Mouse (Mus musculus): ENCODE results near the gene Gm17018. TPM values are rescaled to one million over a fixed set of nuclear protein-coding genes. Genes with fewer than 3 reads are reported as not detected.

The Gm17018 gene
- polyA plus RNA-seq, 1 experiment from 2014 or later: 29.3 TPM

DNA sequence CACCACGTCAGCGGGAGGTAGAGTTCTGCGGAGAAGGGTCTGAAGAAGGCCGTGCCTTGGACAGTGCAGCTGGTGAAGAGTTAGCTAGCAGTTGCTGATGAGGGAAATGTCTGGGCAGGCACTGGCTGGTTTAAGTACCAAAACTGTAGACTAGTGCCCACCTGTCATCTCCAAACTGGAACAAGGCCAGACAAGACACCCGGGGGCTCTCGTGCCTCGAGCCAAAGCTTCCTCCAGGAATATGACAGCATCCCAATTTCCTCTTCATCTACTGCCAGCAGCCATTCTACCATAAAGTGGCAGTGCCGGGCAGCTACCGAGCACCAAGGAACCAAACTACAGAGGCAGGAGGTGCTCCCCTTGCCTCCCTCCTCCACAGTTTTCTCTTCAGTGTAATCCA lies 32.5 kb downstream of the Gm17018 start:
- no peak overlapping the region for H3K27ac ChIP-seq
- H3K27me3 ChIP-seq: no peaks in the 10 kb centered on the region
- no peak overlapping the region for H3K9ac ChIP-seq
- no peaks in the 10 kb centered on the region for H3K9me3 ChIP-seq (replicated peaks)
- peaks cover 3% of the 10 kb centered on the region for H3K36me3 ChIP-seq
- H3K4me3 ChIP-seq: no peak overlapping the region
- no peak for ATAC-seq (replicated peaks; ENCODE audit: insufficient number of reproducible peaks, insufficient read depth, low FRiP score, low read depth)
- peaks cover 11% of the 10 kb centered on the region for H3K4me1 ChIP-seq (replicated peaks)
- H3K4me2 ChIP-seq: no peak overlapping the region
- 87% methylated on average over 9 of the region's 9 CpGs for WGBS

DNA sequence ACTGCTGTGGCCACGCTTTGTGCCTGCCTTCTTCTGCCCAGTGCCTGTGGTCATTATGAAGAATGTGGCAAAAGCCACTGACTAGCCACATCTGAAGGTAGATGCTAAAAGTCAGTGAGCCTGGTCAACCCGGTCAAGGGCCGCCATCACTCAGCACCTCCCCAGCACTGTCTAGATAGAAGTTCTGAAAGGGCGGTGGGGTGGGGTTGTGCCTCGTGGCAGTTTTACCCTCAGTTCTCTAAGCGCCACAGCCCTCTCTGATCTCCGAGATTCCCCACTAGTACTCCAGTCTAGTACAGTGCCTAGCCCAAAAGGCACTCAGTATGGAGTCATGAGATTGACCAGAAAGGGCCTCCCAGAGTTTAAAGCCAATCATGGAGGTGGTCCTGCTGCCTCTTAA lies 33.7 kb downstream of the Gm17018 start:
- Histone ChIP-seq H3K9me3 (replicated peaks) (no peaks in the 10 kb centered on the region), H3K36me3 (no peaks in the 10 kb centered on the region; the same call in 1 of the 2 replicates), H3K4me1 (replicated peaks) (peaks cover 11% of the 10 kb centered on the region), H3K4me3 (no peak overlapping the region), H3K4me2 (no peak overlapping the region), H3K27me3 (no peaks in the 10 kb centered on the region), H3K9ac (no peak overlapping the region), H3K27ac (no peak overlapping the region)
- WGBS: 84% methylated on average over 7 of the region's 7 CpGs
- no peak for ATAC-seq (replicated peaks; ENCODE audit: insufficient number of reproducible peaks, insufficient read depth, low FRiP score, low read depth)

DNA sequence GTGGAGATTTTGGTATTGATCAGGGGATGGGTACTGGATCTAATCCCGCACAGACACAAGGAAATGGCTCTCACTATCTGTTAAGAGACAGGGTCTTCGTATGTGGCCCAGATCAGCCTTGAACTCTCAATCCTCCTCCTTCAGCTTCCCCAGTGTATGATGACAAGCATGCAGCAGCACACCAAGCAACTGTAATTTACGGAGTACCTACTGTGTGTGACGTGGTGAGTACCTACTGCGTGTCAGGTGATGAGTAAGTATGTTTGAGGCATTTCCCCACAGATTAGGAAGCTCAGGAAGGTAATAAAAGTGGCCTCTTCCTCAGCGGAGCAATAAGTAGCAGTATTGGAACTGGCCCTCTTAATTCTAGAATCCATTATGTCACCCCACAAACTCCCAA lies 35.1 kb downstream of the Gm17018 start:
- no peaks in the 10 kb centered on the region for H3K9me3 ChIP-seq (replicated peaks)
- 89% methylated on average over 6 of the region's 6 CpGs for WGBS
- peaks cover 11% of the 10 kb centered on the region for H3K4me1 ChIP-seq (replicated peaks)
- no peak for ATAC-seq (replicated peaks; ENCODE audit: insufficient number of reproducible peaks, insufficient read depth, low FRiP score, low read depth)
- no peak overlapping the region for H3K4me3 ChIP-seq
- no peaks in the 10 kb centered on the region for H3K27me3 ChIP-seq
- H3K27ac ChIP-seq: no peak overlapping the region
- no peaks in the 10 kb centered on the region; the same call in 1 of the 2 replicates for H3K36me3 ChIP-seq
- no peak overlapping the region for H3K9ac ChIP-seq
- no peak overlapping the region for H3K4me2 ChIP-seq

DNA sequence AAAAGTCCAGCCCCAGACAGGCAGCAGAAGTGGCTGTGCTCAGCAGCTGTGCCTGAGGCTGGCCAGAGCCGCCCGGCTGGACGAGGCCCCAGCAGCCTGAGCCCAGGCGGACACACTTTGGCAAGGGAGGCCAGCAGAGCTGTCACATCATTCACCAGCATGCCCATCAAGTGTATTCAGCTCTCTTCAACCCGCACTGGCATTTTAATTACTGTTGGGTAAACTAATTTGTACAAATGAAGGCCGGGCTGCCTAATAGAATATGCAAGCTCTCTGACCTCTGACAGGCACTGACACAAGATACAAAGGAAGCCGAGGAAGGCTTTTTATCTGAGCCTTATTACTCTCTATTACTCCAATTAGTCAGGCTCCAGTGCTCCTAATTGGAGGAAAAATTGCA lies 35.6 kb downstream of the Gm17018 start:
- Histone ChIP-seq H3K36me3 (no peaks in the 10 kb centered on the region; the same call in 1 of the 2 replicates), H3K9me3 (replicated peaks) (no peaks in the 10 kb centered on the region), H3K4me2 (no peak overlapping the region), H3K4me1 (replicated peaks) (peaks cover 11% of the 10 kb centered on the region), H3K9ac (no peak overlapping the region), H3K27me3 (no peaks in the 10 kb centered on the region), H3K27ac (no peak overlapping the region), H3K4me3 (no peak overlapping the region)
- ATAC-seq (replicated peaks; ENCODE audit: insufficient number of reproducible peaks, insufficient read depth, low FRiP score, low read depth): no peak
- 62% methylated on average over 7 of the region's 7 CpGs for WGBS

DNA sequence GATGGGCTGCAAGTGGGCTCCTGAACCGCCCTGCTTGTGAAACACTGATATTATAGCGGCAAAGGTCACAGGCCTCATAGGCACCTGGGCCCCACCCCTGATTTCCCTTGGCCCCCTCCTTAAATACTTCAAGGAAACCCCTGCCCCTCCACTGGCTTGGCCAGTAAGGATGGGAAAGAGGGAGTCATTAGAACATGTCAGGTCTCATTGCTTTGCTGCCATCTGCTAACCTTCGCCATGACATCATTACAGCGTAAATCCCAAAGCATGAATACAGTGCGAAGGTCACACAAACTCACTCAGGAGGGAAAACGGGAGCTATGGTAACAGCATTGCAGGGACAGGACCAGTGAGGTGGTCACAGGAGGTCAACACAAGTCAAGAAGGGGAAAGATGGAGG lies 36.0 kb downstream of the Gm17018 start:
- WGBS: 90% methylated on average over 6 of the region's 6 CpGs
- H3K4me2 ChIP-seq: no peak overlapping the region
- no peaks in the 10 kb centered on the region for H3K9me3 ChIP-seq (replicated peaks)
- peaks cover 9% of the 10 kb centered on the region for H3K4me1 ChIP-seq (replicated peaks)
- no peak overlapping the region for H3K9ac ChIP-seq
- H3K27me3 ChIP-seq: no peaks in the 10 kb centered on the region
- no peak overlapping the region for H3K27ac ChIP-seq
- H3K36me3 ChIP-seq: no peaks in the 10 kb centered on the region; the same call in 1 of the 2 replicates
- no peak for ATAC-seq (replicated peaks; ENCODE audit: insufficient number of reproducible peaks, insufficient read depth, low FRiP score, low read depth)
- no peak overlapping the region for H3K4me3 ChIP-seq

DNA sequence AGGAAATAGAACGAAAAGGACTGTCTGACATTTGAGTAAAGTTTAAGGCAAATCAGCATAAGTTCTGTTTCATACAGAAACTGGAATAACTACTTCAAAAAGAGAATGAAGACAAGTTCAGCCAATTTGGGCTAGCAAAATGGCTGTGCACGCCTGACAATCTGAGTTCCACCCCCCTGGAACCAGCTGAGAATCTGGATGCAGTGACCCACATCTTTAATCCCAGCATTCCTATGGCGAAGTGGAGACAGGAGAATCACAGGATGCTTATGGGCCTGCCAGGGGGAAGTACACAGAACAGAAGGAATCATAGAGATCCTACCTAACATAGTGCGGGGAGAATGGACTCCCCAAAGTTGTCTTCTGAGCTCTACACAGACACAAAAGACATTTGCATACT lies 36.7 kb downstream of the Gm17018 start:
- ATAC-seq (replicated peaks; ENCODE audit: insufficient number of reproducible peaks, insufficient read depth, low FRiP score, low read depth): no peak
- H3K9ac ChIP-seq: no peak overlapping the region
- no peaks in the 10 kb centered on the region for H3K27me3 ChIP-seq
- no peak overlapping the region for H3K4me2 ChIP-seq
- H3K4me1 ChIP-seq (replicated peaks): 0 out of 2 replicates have a peak, but pooled peaks cover 2% of the 10 kb centered on the region
- H3K4me3 ChIP-seq: no peak overlapping the region
- H3K9me3 ChIP-seq (replicated peaks): no peaks in the 10 kb centered on the region
- WGBS: 87% methylated on average over 4 of the region's 4 CpGs
- no peak overlapping the region for H3K27ac ChIP-seq
- no peaks in the 10 kb centered on the region; the same call in 1 of the 2 replicates for H3K36me3 ChIP-seq

DNA sequence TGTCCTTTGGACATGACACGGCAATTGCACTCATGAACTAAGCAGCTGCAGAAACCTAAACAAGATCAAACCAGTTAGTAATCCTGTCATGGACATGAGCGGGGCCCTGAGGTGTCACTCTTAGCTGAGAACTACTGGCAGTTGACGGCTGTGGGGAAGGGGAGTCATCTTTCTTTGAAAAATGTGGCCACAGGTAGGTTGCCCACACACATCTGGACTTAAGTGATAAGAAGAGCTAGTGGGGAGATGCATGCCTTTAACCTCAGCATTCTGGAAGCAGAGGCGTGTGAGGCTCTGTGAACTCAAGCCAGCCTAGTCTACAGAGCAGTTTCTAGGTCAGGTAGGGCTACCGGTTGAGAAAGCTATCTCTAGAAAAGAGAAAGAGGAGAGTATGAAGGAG lies 42.2 kb downstream of the Gm17018 start:
- no peak for ATAC-seq (replicated peaks; ENCODE audit: insufficient number of reproducible peaks, insufficient read depth, low FRiP score, low read depth)
- H3K4me3 ChIP-seq: no peak overlapping the region
- H3K9me3 ChIP-seq (replicated peaks): no peaks in the 10 kb centered on the region
- H3K27me3 ChIP-seq: no peaks in the 10 kb centered on the region
- H3K4me1 ChIP-seq (replicated peaks): peaks cover 12% of the 10 kb centered on the region
- H3K36me3 ChIP-seq: no peaks in the 10 kb centered on the region; the same call in 1 of the 2 replicates
- no peak overlapping the region for H3K9ac ChIP-seq
- H3K4me2 ChIP-seq: no peak overlapping the region
- H3K27ac ChIP-seq: no peak overlapping the region
- 79% methylated on average over 5 of the region's 5 CpGs for WGBS

DNA sequence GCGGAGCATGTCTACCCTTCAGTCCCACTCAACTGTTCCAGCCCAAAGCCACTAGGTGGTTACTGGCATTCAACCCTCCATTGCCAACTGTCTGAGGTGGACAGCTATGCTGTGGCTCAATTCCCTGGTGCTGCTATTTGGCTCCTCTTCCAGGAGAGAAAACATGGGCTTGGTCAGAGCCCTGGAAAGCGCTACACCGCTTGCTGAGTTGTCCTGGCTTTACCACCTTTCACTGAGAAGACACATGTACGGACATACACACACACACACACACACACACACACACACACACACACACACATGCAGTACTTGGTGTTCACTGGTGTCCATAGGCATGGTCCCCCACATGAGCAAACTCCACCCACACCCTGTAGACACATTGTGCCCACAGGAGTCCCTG lies 46.3 kb downstream of the Gm17018 start:
- 97% methylated on average over 4 of the region's 4 CpGs for WGBS

DNA sequence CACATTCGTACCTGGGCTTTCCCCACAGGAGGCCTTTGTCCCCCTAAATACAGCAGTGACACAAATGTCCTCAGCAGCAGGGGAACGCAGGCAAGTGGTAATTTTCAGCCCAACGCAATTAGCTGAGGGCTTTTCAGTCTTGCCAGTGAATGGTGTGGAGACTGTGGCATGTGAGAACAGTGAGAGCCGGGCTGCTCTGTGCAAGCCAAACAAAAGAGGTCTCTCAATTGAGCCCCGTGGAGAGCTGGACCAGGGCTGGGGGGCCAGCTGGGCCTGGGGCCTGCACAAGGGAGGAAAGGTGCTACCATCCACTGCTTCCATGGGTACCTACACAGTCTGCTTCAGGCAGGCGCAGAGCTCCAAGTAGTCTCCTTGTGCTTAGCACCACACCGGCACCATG lies 47.1 kb downstream of the Gm17018 start:
- 59% methylated on average over 7 of the region's 7 CpGs for WGBS
- no peak overlapping the region for H3K4me3 ChIP-seq
- H3K9ac ChIP-seq: no peak overlapping the region
- no peaks in the 10 kb centered on the region for H3K36me3 ChIP-seq
- H3K9me3 ChIP-seq (replicated peaks): no peaks in the 10 kb centered on the region
- no peaks in the 10 kb centered on the region for H3K27me3 ChIP-seq
- no peak for ATAC-seq (replicated peaks; ENCODE audit: insufficient number of reproducible peaks, insufficient read depth, low FRiP score, low read depth)
- H3K27ac ChIP-seq: no peak overlapping the region
- no peak overlapping the region for H3K4me2 ChIP-seq
- H3K4me1 ChIP-seq (replicated peaks): peaks cover 16% of the 10 kb centered on the region

More for the DNA sequence above, 46.3 kb downstream of the Gm17018 start:
- Histone ChIP-seq H3K9me3 (replicated peaks) (no peaks in the 10 kb centered on the region), H3K4me1 (replicated peaks) (peaks cover 16% of the 10 kb centered on the region), H3K27me3 (no peaks in the 10 kb centered on the region), H3K4me2 (no peak overlapping the region), H3K4me3 (no peak overlapping the region), H3K9ac (no peak overlapping the region), H3K27ac (no peak overlapping the region), H3K36me3 (no peaks in the 10 kb centered on the region; the same call in 1 of the 2 replicates)
- ATAC-seq (replicated peaks; ENCODE audit: insufficient number of reproducible peaks, insufficient read depth, low FRiP score, low read depth): no peak

DNA sequence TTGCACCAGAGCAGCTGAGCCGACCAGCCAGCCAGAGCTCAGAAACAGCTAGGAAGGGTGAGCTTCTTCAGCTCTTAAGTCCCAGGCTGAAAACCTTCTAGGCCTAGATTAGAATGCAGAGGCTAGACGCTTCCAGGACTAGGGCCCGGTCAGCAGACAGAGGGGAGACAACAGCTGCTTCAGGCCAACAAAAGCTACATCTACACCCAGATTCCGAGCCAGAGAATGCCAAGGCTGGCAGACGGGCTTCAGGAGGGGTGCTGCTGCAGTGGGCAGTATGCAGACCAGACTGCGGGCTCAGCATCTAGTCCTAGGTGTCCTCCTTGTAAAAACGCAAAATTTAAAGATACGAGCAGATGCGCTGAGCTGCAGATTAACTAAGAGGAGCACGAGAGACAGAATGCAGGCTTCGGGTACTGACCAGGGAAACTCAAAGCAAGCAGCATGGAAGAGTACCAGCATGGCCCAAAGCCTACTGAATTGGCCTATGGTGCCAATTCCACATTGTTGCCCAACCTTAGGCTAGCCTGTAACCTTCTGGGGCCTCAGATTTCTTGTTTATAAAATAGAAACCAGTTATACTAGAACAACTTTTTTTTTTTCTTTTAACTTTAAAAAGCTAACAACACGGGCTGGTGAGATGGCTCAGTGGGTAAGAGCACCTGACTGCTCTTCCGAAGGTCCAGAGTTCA lies 48.4 kb downstream of the Gm17018 start:
- no peaks in the 10 kb centered on the region for H3K27me3 ChIP-seq
- peaks cover 16% of the 10 kb centered on the region for H3K4me1 ChIP-seq (replicated peaks)
- no peak overlapping the region for H3K4me2 ChIP-seq
- no peak for ATAC-seq (replicated peaks; ENCODE audit: insufficient number of reproducible peaks, insufficient read depth, low FRiP score, low read depth)
- no peak overlapping the region for H3K9ac ChIP-seq
- WGBS: 83% methylated on average over 13 of the region's 13 CpGs
- no peak overlapping the region for H3K27ac ChIP-seq
- H3K4me3 ChIP-seq: no peak overlapping the region
- H3K9me3 ChIP-seq (replicated peaks): no peaks in the 10 kb centered on the region
- H3K36me3 ChIP-seq: no peaks in the 10 kb centered on the region

DNA sequence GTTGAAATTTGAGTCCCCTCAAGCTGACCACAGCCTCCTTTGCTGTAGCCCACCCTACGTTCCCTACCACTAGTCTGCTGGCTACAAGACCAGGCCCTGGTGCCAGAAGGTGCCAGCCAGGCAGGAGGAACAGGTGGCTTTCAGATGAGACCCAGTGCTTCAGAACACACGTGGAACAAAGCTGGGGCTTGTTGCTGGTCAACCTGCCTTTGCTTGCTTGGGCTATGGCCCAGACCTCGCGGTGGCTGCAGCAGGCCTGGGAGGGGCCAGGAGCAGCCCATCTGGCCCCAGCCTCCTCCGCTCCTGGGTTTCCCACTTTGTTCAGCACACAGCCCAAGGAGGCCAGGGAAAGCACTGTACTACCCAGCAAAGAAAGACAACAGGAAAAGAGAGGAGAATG lies 50.4 kb downstream of the Gm17018 start:
- H3K4me1 ChIP-seq (replicated peaks): peaks cover 13% of the 10 kb centered on the region
- no peak overlapping the region for H3K4me2 ChIP-seq
- whole genome bisulfite sequencing: 64% methylated on average over 5 of the region's 5 CpGs
- ATAC-seq (replicated peaks; ENCODE audit: insufficient number of reproducible peaks, insufficient read depth, low FRiP score, low read depth): no peak
- no peaks in the 10 kb centered on the region for H3K9me3 ChIP-seq (replicated peaks)
- H3K36me3 ChIP-seq: no peaks in the 10 kb centered on the region
- no peaks in the 10 kb centered on the region for H3K27me3 ChIP-seq
- H3K9ac ChIP-seq: no peak overlapping the region
- no peak overlapping the region for H3K27ac ChIP-seq
- no peak overlapping the region for H3K4me3 ChIP-seq

DNA sequence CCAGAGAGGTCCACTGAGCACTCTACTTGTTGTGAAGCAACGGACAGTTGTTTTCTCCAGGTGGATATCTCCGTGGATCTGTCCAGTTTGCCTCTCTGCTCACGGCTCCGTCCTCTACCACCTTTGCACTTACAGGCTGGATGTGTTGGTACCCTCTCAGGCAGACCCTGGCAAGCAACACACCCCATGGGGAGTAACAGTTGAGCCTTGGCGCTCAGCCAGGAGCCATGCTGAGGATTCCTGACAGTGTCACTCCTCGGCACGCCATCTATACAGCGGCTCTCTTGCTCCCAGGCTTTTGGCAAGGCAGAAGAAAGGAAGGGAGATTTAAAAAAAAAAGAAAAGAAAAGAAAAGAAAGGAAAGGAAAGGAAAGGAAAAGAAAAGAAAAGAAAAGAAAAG lies 54.0 kb downstream of the Gm17018 start:
- H3K27ac ChIP-seq: no peak overlapping the region
- H3K9ac ChIP-seq: no peak overlapping the region
- no peak overlapping the region for H3K4me2 ChIP-seq
- 53% methylated on average over 8 of the region's 8 CpGs for whole genome bisulfite sequencing
- no peak overlapping the region for H3K4me3 ChIP-seq
- no peaks in the 10 kb centered on the region for H3K9me3 ChIP-seq (replicated peaks)
- no peaks in the 10 kb centered on the region for H3K27me3 ChIP-seq
- peaks cover 13% of the 10 kb centered on the region for H3K4me1 ChIP-seq (replicated peaks)
- ATAC-seq (replicated peaks; ENCODE audit: insufficient number of reproducible peaks, insufficient read depth, low FRiP score, low read depth): no peak
- no peaks in the 10 kb centered on the region for H3K36me3 ChIP-seq

Data from heart, embryonic 15.5 days (tissue).